In the genomic region with DNA sequence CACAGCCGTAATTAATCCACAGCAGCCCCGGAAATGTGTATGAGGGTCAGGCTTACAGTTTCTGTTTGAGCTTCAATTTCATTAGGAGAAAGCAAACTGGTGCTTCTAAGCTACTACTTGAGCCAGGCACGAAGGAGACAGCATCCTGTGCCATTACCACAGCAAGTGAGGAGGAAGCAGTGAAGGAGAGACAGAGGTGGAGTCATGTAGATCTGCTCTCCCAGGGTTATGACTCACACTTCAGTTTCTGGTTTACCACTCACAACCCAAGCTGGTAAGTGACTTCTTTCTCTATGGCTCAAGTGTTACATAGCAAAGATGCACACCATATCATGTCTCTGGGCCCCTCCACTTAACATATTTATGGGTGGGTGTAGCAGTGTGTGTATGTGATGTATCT, we compare ENCODE assay signal across 18 mouse cellular contexts.
A peak's percentile ranks its signal among the peaks of the same experiment; 100 is the strongest.
DNase-seq lines count a peak whose midpoint lies in the region; ATAC-seq and TF ChIP-seq lines count a peak whose summit lies in the region.
"Had no signal": no experiment of that assay in that cellular context is flagged by ENCODE, and none has a peak within 500 bp of the region (broad histone marks: within the 10 kb centered on the region; RNA-seq: fewer than 3 reads in every experiment).

No protein-coding gene starts in this region.

- no peak overlapping the region for H3K4me3 ChIP-seq in lung, postnatal 0 days (ENCODE audit: low read depth, low read length)
- no peak overlapping the region for H3K4me3 ChIP-seq in forebrain, embryonic 15.5 days
- no peak overlapping the region for H3K4me3 ChIP-seq in forebrain, postnatal 0 days (ENCODE audit: low read depth, low read length)
- H3K4me3 ChIP-seq: heart, embryonic 12.5 days; hindbrain, embryonic 10.5 days; kidney, embryonic 15.5 days had no signal

- peaks cover 4% of the 10 kb centered on the region; the same call in 1 of the 2 replicates for H3K4me1 ChIP-seq in lung, postnatal 0 days (ENCODE audit: insufficient read depth, low read depth, low read length)
- no peaks in the 10 kb centered on the region for H3K4me1 ChIP-seq in forebrain, embryonic 15.5 days
- H3K4me1 ChIP-seq in forebrain, postnatal 0 days (ENCODE audit: insufficient read depth) = no peaks in the 10 kb centered on the region
- H3K4me1 ChIP-seq: hindbrain, embryonic 10.5 days had no signal

- H3K4me2 ChIP-seq in lung, postnatal 0 days (replicated peaks; ENCODE audit: low read depth, low read length) = no peak overlapping the region
- H3K4me2 ChIP-seq in forebrain, embryonic 15.5 days (replicated peaks) = no peak overlapping the region
- no peak overlapping the region for H3K4me2 ChIP-seq in forebrain, postnatal 0 days (ENCODE audit: low read depth)
- H3K4me2 ChIP-seq: heart, embryonic 12.5 days; kidney, embryonic 15.5 days had no signal

- no peaks in the 10 kb centered on the region for H3K27me3 ChIP-seq in lung, postnatal 0 days (replicated peaks; ENCODE audit: insufficient read depth, low read length)
- no peaks in the 10 kb centered on the region for H3K27me3 ChIP-seq in forebrain, embryonic 15.5 days
- no peaks in the 10 kb centered on the region for H3K27me3 ChIP-seq in forebrain, postnatal 0 days (ENCODE audit: insufficient read depth, low read length)
- H3K27me3 ChIP-seq: heart, embryonic 12.5 days; kidney, embryonic 15.5 days had no signal

- TF ChIP-seq EP300 in lung, postnatal 0 days (IDR thresholded peaks at IDR 0.05) = no peak

- no peak for TF ChIP-seq CTCF in lung, postnatal 0 days (IDR thresholded peaks at IDR 0.05)
- TF ChIP-seq CTCF in forebrain, postnatal 0 days (IDR thresholded peaks at IDR 0.05; ENCODE audit: low read depth) = no peak

- H3K27ac ChIP-seq in lung, postnatal 0 days (ENCODE audit: low read length) = no peak overlapping the region
- no peak overlapping the region for H3K27ac ChIP-seq in forebrain, embryonic 15.5 days (replicated peaks)
- no peak overlapping the region for H3K27ac ChIP-seq in forebrain, postnatal 0 days (ENCODE audit: low read depth, low read length)
- H3K27ac ChIP-seq: hindbrain, embryonic 10.5 days; kidney, embryonic 15.5 days had no signal

- H3K9ac ChIP-seq in lung, postnatal 0 days (replicated peaks; ENCODE audit: low read depth) = no peak overlapping the region
- H3K9ac ChIP-seq in forebrain, embryonic 15.5 days (replicated peaks) = no peak overlapping the region
- H3K9ac ChIP-seq in forebrain, postnatal 0 days = no peak overlapping the region
- H3K9ac ChIP-seq: heart, embryonic 12.5 days; kidney, embryonic 15.5 days; liver, postnatal 0 days had no signal

- 0 out of 2 replicates have a peak, but pooled peaks have one; percentile 19 for ATAC-seq in lung, postnatal 0 days
- peak; percentile 73; the same call in 1 of the 2 replicates for ATAC-seq in monocyte, adult 5-6 weeks (replicated peaks; ENCODE audit: insufficient number of reproducible peaks, low FRiP score, low TSS enrichment, poor library complexity, severe bottlenecking)
- no peak for ATAC-seq in forebrain, embryonic 15.5 days (replicated peaks)
- ATAC-seq in forebrain, postnatal 0 days = no peak
- ATAC-seq: forebrain, embryonic 14.5 days; liver, postnatal 0 days had no signal

- no peaks in the 10 kb centered on the region for H3K36me3 ChIP-seq in lung, postnatal 0 days (ENCODE audit: insufficient read depth, low read length)
- H3K36me3 ChIP-seq in forebrain, embryonic 15.5 days = no peaks in the 10 kb centered on the region
- no peaks in the 10 kb centered on the region for H3K36me3 ChIP-seq in forebrain, postnatal 0 days (ENCODE audit: insufficient read depth)
- H3K36me3 ChIP-seq: heart, embryonic 12.5 days; hindbrain, embryonic 10.5 days; kidney, embryonic 15.5 days had no signal

- DNase-seq in lung, postnatal 0 days (ENCODE audit: low spot score) = no peak
- DNase-seq in lung, postnatal 25 days (ENCODE audit: low spot score) = no peak
- DNase-seq in CD4-positive, CD25-positive, alpha-beta regulatory T cell, adult 2 months (ENCODE audit: low read depth, low spot score) = peak; percentile 72
- peak; percentile 82 for DNase-seq in brain, adult 2 months (ENCODE audit: low read depth, low spot score)
- DNase-seq in forebrain, postnatal 0 days = no peak
- DNase-seq in gastrocnemius, postnatal 4 days (ENCODE audit: low spot score in 2 of 2) = no peak
- DNase-seq: adrenal gland, adult 8-10 months; cerebellum, adult 2 months; gastrocnemius, postnatal 10 days; layer of hippocampus, adult 9-11 months; liver, postnatal 0 days; right cerebral cortex, postnatal 14 days had no signal

- 48% methylated on average over 3 of the region's 3 CpGs for WGBS in lung, postnatal 0 days
- whole genome bisulfite sequencing in forebrain, embryonic 15.5 days = 81% methylated on average over 3 of the region's 3 CpGs
- WGBS in forebrain, postnatal 0 days = 75% methylated on average over 3 of the region's 3 CpGs

- no peaks in the 10 kb centered on the region for H3K9me3 ChIP-seq in lung, postnatal 0 days (ENCODE audit: low read length)
- H3K9me3 ChIP-seq in forebrain, embryonic 15.5 days = no peaks in the 10 kb centered on the region
- no peaks in the 10 kb centered on the region for H3K9me3 ChIP-seq in forebrain, postnatal 0 days (ENCODE audit: low read length)
- H3K9me3 ChIP-seq: heart, embryonic 12.5 days; hindbrain, embryonic 10.5 days; kidney, embryonic 15.5 days had no signal

Comparison
In these comparisons a context has a peak if more than half of its experiments do, and no peak if none do; other contexts are left out.
1. ATAC-seq: peak in lung, postnatal 0 days (single experiment) and monocyte, adult 5-6 weeks (single experiment); none in forebrain, embryonic 15.5 days (single experiment) and forebrain, postnatal 0 days (single experiment).
2. DNase-seq: peak in CD4-positive, CD25-positive, alpha-beta regulatory T cell, adult 2 months (single experiment) and brain, adult 2 months (single experiment); none in lung, postnatal 0 days (single experiment), lung, postnatal 25 days (single experiment), forebrain, postnatal 0 days (single experiment) and gastrocnemius, postnatal 4 days (0 of 2).